Mouse (Mus musculus): ENCODE results near the gene Prkar1b.

Prkar1b gene

GRCm38 (mm10) chr5:139149681-139150602 is at the start of gene Prkar1b, which contains the start of gene Dnaaf5:
Gene Prkar1b (minus strand): TSS chr5:139150001.
Gene Dnaaf5 (plus strand): TSS chr5:139150223.
- peak; percentile 100 for DNase-seq (ENCODE audit: low read depth, low spot score)

GRCm38 (mm10) chr5:139199636-139199994 is 49.8 kb upstream of the Prkar1b start:
- DNase-seq (ENCODE audit: low read depth, low spot score): no peak

- DNase-seq (ENCODE audit: low read depth, low spot score): no peak
Measured at GRCm38 (mm10) chr5:139198779-139199178, 49.0 kb upstream of the Prkar1b start.

GRCm38 (mm10) chr5:139190958-139191357 is 41.2 kb upstream of the Prkar1b start:
- no peak for DNase-seq (ENCODE audit: low read depth, low spot score)

- DNase-seq (ENCODE audit: low read depth, low spot score): no peak
Measured at GRCm38 (mm10) chr5:139189726-139190125, 39.9 kb upstream of the Prkar1b start.

- DNase-seq (ENCODE audit: low read depth, low spot score): no peak
Measured at GRCm38 (mm10) chr5:139184897-139185296, 35.1 kb upstream of the Prkar1b start.

- DNase-seq (ENCODE audit: low read depth, low spot score): no peak
Measured at GRCm38 (mm10) chr5:139183601-139184000, 33.8 kb upstream of the Prkar1b start.

GRCm38 (mm10) chr5:139183131-139183530 is 33.3 kb upstream of the Prkar1b start:
- DNase-seq (ENCODE audit: low read depth, low spot score): no peak

GRCm38 (mm10) chr5:139178895-139179631 is 29.3 kb upstream of the Prkar1b start:
- peak; percentile 68 for DNase-seq (ENCODE audit: low read depth, low spot score)

- no peak for DNase-seq (ENCODE audit: low read depth, low spot score)
Measured at GRCm38 (mm10) chr5:139174556-139175547, 25.1 kb upstream of the Prkar1b start.

- no peak for DNase-seq (ENCODE audit: low read depth, low spot score)
Measured at GRCm38 (mm10) chr5:139174141-139174540, 24.3 kb upstream of the Prkar1b start.

- no peak for DNase-seq (ENCODE audit: low read depth, low spot score)
Measured at GRCm38 (mm10) chr5:139171929-139172328, 22.1 kb upstream of the Prkar1b start.

- DNase-seq (ENCODE audit: low read depth, low spot score): peak; percentile 90
Measured at GRCm38 (mm10) chr5:139167548-139167947, 17.7 kb upstream of the Prkar1b start.

GRCm38 (mm10) chr5:139166781-139167361 is 17.1 kb upstream of the Prkar1b start:
- peak; percentile 55 for DNase-seq (ENCODE audit: low read depth, low spot score)

- no peak for DNase-seq (ENCODE audit: low read depth, low spot score)
Measured at GRCm38 (mm10) chr5:139161632-139162031, 11.8 kb upstream of the Prkar1b start.

- DNase-seq (ENCODE audit: low read depth, low spot score): no peak
Measured at GRCm38 (mm10) chr5:139160899-139161298, 11.1 kb upstream of the Prkar1b start.

GRCm38 (mm10) chr5:139150603-139151031 is 816 bp upstream of the Prkar1b start:
- peak; percentile 70 for DNase-seq (ENCODE audit: low read depth, low spot score)

- DNase-seq (ENCODE audit: low read depth, low spot score): no peak
Measured at GRCm38 (mm10) chr5:139149006-139149672, 662 bp downstream of the Prkar1b start.

- no peak for DNase-seq (ENCODE audit: low read depth, low spot score)
Measured at GRCm38 (mm10) chr5:139147178-139148078, 2.4 kb downstream of the Prkar1b start.

Measured in R1 (cell line).